Mouse (Mus musculus): ENCODE data around the gene Pnmt. TPM values are rescaled to one million over a fixed set of nuclear protein-coding genes. Genes with fewer than 3 reads are reported as not detected.

Pnmt gene
- polyA plus RNA-seq, 1 experiment: 1.3 TPM

- 4% methylated on average over 29 of the region's 29 CpGs for WGBS
- Histone ChIP-seq H3K27ac (ENCODE audit: control insufficient read depth, insufficient read depth, low read length) (no peak overlapping the region), H3K4me1 (replicated peaks; ENCODE audit: control insufficient read depth, insufficient read depth, low read length) (peaks cover 2% of the 10 kb centered on the region), H3K4me3 (ENCODE audit: control insufficient read depth, insufficient read depth, low read length) (no peak overlapping the region), H3K27me3 (ENCODE audit: control insufficient read depth, insufficient read depth, low read length) (peaks cover 16% of the 10 kb centered on the region; the same call in 1 of the 2 replicates), H3K36me3 (ENCODE audit: control insufficient read depth, insufficient read depth, low read length) (no peaks in the 10 kb centered on the region)
- no peak for TF ChIP-seq POLR2A (IDR thresholded peaks at IDR 0.05; ENCODE audit: control insufficient read depth, extremely low read depth, insufficient read depth, low read length, poor library complexity)
- peak; percentile 99 for TF ChIP-seq CTCF (IDR thresholded peaks at IDR 0.05; ENCODE audit: borderline replicate concordance, control insufficient read depth, extremely low read depth, insufficient read depth, low read length, poor library complexity)
- peak; percentile 89 for DNase-seq
Observed at GRCm38 (mm10) chr11:98342000-98342945, 44.0 kb upstream of the Pnmt start.

DNA sequence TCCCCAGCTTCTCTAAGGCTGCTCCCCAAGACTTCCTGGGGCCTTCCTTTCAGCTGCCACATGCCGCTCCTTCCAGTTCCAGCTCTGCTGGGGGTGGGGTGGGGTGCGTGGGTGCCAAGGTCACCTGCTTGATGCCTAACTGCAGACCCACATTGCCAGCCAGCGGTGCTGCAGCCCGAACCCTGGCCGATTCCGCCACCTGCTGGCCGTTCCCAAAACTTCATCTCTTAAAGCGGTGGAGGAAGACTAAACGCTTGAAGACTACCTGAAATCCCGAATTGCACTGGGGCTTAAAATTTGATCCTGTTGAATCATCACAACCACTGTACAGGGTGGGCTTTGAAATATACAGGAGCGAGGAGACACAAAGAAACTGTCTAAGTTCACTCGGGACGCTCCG lies 41.0 kb upstream of the Pnmt start:
- H3K4me3 ChIP-seq (ENCODE audit: control insufficient read depth, insufficient read depth, low read length): no peak overlapping the region
- 2% methylated on average over 14 of the region's 14 CpGs for WGBS
- TF ChIP-seq POLR2A (IDR thresholded peaks at IDR 0.05; ENCODE audit: control insufficient read depth, extremely low read depth, insufficient read depth, low read length, poor library complexity): no peak
- peak; percentile 92 for TF ChIP-seq CTCF (IDR thresholded peaks at IDR 0.05; ENCODE audit: borderline replicate concordance, control insufficient read depth, extremely low read depth, insufficient read depth, low read length, poor library complexity)
- H3K4me1 ChIP-seq (replicated peaks; ENCODE audit: control insufficient read depth, insufficient read depth, low read length): peaks cover 9% of the 10 kb centered on the region
- no peak overlapping the region for H3K27ac ChIP-seq (ENCODE audit: control insufficient read depth, insufficient read depth, low read length)
- H3K27me3 ChIP-seq (ENCODE audit: control insufficient read depth, insufficient read depth, low read length): peaks cover 4% of the 10 kb centered on the region; the same call in 1 of the 2 replicates
- H3K36me3 ChIP-seq (ENCODE audit: control insufficient read depth, insufficient read depth, low read length): no peaks in the 10 kb centered on the region
- DNase-seq: peak; percentile 85

- DNase-seq: no peak
- Histone ChIP-seq H3K4me3 (ENCODE audit: control insufficient read depth, insufficient read depth, low read length) (no peak overlapping the region), H3K27me3 (ENCODE audit: control insufficient read depth, insufficient read depth, low read length) (peaks cover 4% of the 10 kb centered on the region; the same call in 1 of the 2 replicates), H3K36me3 (ENCODE audit: control insufficient read depth, insufficient read depth, low read length) (no peaks in the 10 kb centered on the region), H3K27ac (ENCODE audit: control insufficient read depth, insufficient read depth, low read length) (no peak overlapping the region), H3K4me1 (replicated peaks; ENCODE audit: control insufficient read depth, insufficient read depth, low read length) (peaks cover 9% of the 10 kb centered on the region)
- TF ChIP-seq CTCF (IDR thresholded peaks at IDR 0.05; ENCODE audit: borderline replicate concordance, control insufficient read depth, extremely low read depth, insufficient read depth, low read length, poor library complexity) (no peak), POLR2A (IDR thresholded peaks at IDR 0.05; ENCODE audit: control insufficient read depth, extremely low read depth, insufficient read depth, low read length, poor library complexity) (no peak)
- 11% methylated on average over 9 of the region's 9 CpGs for WGBS
Observed at GRCm38 (mm10) chr11:98346168-98346567, 40.1 kb upstream of the Pnmt start.

DNA sequence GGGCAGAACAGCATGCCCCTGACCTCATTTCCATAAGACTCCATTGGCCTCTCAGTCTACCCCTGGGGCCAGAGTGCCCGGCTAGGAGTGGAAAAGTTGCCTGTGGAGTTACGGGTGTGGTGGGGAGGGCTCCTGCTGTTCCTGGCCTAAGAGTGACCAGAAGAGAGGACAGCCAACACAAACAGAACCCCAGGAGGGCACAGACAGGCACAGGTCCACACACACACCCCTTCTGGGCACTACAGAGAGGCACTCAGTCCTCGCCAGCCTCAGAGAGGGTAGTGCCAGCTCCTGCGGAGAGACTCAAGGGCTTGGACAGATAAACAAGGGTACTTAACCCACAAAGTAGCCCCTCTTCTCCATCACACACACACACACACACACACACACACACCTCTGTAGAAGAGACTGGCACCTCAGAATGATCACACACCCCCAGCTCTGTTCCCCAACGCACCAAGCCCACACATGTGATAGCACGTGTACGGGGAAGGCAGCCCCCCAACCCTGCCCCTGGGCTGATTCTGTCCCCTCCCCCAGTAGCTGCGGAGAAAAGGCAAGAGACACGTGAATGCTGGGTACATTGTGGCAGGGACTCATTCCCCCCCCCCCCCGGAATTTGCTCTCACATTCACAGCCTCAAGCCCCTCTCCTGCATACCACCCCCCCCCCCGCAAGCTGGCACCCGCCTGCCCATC lies 38.7 kb upstream of the Pnmt start:
- no peak for DNase-seq
- H3K27ac ChIP-seq (ENCODE audit: control insufficient read depth, insufficient read depth, low read length): no peak overlapping the region
- H3K36me3 ChIP-seq (ENCODE audit: control insufficient read depth, insufficient read depth, low read length): no peaks in the 10 kb centered on the region
- WGBS: 39% methylated on average over 10 of the region's 12 CpGs
- peaks cover 9% of the 10 kb centered on the region for H3K4me1 ChIP-seq (replicated peaks; ENCODE audit: control insufficient read depth, insufficient read depth, low read length)
- peaks cover 4% of the 10 kb centered on the region; the same call in 1 of the 2 replicates for H3K27me3 ChIP-seq (ENCODE audit: control insufficient read depth, insufficient read depth, low read length)
- TF ChIP-seq POLR2A (IDR thresholded peaks at IDR 0.05; ENCODE audit: control insufficient read depth, extremely low read depth, insufficient read depth, low read length, poor library complexity) (no peak), CTCF (IDR thresholded peaks at IDR 0.05; ENCODE audit: borderline replicate concordance, control insufficient read depth, extremely low read depth, insufficient read depth, low read length, poor library complexity) (no peak)
- H3K4me3 ChIP-seq (ENCODE audit: control insufficient read depth, insufficient read depth, low read length): no peak overlapping the region; the same call in 1 of the 2 replicates

DNA sequence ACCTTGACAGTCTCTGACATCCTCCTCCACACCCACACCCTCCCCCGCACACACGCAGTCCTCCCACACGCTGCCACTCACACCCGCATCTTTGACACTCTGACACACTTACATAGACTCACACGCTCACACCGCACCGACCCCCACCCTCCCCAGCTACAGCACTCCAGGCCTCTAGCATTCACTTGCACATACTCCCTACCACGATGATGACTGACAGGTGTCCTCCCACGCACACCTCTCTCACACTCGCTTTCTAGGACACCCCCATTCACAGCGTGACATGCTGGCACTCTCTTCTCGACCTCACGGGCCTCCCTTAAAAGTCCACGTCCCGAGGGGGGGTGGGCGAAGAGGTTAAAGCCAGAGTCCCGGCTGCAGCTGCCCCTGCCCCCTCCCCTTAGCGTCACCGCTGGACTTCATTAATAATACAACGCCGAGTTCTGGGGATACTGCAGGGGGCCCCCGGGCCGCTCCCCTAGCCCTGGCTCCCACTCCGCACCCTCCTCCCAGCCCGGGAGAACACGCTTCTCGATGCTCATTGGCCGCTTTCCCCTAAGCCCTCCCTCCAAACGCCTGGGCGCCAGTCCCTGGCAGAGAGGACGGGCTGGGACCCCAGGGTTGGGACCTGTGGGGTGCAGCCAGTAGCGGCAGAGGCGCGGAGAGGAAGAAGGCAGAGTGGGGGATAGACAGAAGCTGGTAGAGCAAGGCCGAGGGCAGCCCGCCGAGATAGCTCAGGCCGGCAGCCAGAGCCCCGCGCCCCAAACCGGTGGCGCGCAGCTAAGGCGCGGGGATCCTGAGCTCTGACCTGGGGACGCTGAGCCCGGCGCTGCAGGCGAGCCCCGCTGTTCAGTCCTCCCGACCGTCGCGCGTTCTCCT lies 37.9 kb upstream of the Pnmt start, which contains the start of gene Ppp1r1b:
Gene Ppp1r1b, plus strand, starts transcription at position 322 of the 879 bp plus-strand sequence.
- TF ChIP-seq CTCF (IDR thresholded peaks at IDR 0.05; ENCODE audit: borderline replicate concordance, control insufficient read depth, extremely low read depth, insufficient read depth, low read length, poor library complexity): no peak; the same call in 1 of the 2 replicates
- peak; percentile 32; the same call in 1 of the 2 replicates for TF ChIP-seq POLR2A (IDR thresholded peaks at IDR 0.05; ENCODE audit: control insufficient read depth, extremely low read depth, insufficient read depth, low read length, poor library complexity)
- 2% methylated on average over 55 of the region's 55 CpGs for WGBS
- H3K4me1 ChIP-seq (replicated peaks; ENCODE audit: control insufficient read depth, insufficient read depth, low read length): peaks cover 7% of the 10 kb centered on the region
- H3K36me3 ChIP-seq (ENCODE audit: control insufficient read depth, insufficient read depth, low read length): no peaks in the 10 kb centered on the region
- H3K4me3 ChIP-seq (ENCODE audit: control insufficient read depth, insufficient read depth, low read length): peak within 1 kb of the TSS; percentile 32
- DNase-seq: peak; percentile 70
- peaks cover 4% of the 10 kb centered on the region; the same call in 1 of the 2 replicates for H3K27me3 ChIP-seq (ENCODE audit: control insufficient read depth, insufficient read depth, low read length)
- H3K27ac ChIP-seq (ENCODE audit: control insufficient read depth, insufficient read depth, low read length): no peak within 1 kb of the TSS
